Mouse (Mus musculus): ENCODE measurements at regions not wholly inside any gene's neighbourhood (a gene's known extent, or its start where the extent isn't known, plus 50 kb on each side); places are given as distances from the start of the nearest gene placed in this dataset.
A peak's percentile ranks its signal among the peaks of the same experiment; 100 is the strongest.

GRCm38 (mm10) chr10:117579210-117579609 lies 50.1 kb upstream of the Cpm start:
- DNase-seq, result no peak

DNA sequence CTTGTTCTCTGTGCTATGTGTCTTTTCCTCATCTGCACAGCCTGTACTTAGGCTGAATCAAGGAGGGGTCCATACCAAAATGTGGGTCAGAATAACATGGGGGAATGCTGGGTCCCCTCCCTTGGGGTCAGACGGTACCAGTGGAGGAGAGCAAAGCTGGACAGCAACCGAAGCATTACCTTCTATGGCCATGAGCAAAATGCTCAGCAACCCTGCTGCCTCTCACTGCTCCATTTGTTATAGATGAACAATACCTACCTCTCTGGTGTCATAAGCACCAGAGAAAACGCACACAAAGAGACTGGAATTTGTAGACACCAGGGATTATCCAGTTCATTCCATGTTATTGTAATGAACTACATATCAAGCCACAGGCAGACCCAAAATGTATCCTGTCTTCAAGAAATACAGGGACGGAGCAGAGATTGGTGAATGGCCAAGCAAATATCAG lies 50.6 kb upstream of the Cpm start:
- no peak for DNase-seq

DNA sequence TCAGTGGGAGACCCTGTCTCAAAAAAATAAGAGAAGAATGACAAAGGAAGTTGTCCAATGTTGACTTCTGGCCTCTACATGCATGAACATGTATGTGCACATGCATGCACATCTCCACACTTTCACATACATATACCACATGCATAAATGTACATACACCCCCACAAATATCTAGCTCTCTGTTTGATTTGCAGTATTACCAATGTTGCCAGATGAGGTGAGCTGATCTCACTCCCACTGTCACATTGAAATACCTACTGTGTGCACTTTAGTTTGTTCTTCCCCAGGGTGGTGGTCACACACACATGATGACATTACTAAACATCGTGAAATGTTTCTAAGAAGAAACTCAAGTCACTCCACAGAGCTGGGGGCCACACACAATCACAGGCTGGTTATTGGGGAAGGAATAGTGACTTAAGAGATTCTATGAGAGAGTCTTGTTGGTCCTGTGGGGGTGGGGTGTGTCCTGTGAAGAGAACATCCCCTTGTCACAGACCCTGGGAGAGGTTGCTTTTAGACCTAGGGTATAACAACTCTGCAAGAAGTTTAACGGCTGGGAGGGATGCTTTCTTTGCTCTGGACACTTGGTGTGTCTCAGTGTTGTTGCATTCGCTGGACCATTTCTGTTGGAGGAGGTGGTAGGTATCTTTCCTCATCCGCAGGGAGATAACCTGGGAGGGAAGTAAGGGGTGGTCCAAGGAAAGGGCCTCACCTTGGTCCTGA lies 51.2 kb upstream of the Cpm start:
- DNase-seq, result no peak

DNA sequence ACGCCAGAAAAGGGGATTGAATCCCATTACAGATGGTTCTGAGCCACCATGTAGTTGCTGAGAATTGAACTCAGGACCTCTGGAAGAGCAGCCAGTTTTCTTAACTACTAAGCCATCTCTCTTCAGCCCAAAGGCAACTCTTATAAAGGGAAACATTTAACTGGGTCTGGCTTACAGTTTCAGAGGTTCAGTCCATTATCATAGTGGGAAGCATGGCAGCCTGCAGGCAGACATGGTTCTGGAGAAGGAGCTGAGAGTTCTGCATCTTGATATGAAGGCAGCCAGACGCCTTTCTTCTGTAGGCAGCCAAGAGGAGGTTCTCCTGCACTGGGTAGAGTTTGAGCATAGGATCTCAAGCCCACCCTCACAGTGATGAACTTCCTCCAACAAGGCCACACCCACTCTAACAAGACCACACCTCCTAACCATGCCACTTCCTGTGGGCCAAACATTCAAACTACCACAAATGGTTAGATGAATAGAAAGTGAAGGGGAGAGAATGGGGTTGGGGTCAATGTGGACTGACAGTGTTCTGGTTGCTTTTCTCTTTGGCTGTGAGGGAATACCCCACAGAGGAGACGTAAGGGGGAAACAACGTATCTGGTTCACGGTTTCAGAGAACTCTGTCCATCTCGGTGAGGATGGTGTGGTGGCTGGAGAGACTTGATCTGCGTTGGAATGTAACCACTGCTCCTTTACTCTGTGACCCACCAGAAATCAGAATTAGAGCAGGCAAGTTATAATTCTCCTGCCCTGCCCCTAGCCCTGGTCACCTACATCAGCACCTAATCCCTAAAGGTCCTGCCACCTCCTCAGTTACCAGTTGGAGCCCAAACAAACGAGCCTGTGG lies 52.2 kb upstream of the Cpm start:
- DNase-seq, result no peak

DNA sequence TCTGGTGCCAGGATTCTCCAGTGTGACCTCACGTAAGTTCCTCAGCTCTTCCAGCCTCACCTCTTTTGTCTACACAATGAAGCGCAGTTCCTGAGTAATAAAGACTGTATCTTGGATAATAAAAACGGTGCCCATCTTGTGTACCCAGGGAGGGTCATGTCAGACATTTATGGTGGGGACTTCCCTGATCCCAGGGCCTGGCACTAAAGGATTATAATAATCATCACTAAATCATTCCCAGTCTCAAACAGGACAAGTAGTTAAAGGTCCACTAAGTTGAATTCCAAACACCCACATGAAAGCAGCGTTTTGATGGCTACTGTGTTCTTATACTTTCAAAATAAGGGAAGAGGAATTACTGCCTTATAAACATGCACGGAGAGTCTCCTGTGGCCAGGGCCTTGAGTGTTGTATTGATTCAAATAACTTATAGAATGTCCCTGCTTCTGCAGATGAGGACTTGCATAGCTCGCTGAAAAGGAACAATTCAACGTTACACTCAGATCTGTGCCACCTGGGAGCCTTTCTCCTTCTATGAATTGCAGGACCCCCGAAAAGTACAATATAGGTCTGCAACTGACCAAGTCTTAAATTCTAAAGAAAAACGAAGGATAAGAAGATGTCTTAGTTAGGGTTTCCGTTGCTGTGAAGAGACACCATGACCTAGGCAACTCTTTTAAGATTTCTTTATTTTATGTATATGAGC lies 53.0 kb upstream of the Cpm start:
- DNase-seq, result no peak

GRCm38 (mm10) chr10:117575404-117576153 lies 53.7 kb upstream of the Cpm start:
- no peak for DNase-seq

GRCm38 (mm10) chr10:117574915-117575314 lies 54.4 kb upstream of the Cpm start:
- no peak for DNase-seq

DNA sequence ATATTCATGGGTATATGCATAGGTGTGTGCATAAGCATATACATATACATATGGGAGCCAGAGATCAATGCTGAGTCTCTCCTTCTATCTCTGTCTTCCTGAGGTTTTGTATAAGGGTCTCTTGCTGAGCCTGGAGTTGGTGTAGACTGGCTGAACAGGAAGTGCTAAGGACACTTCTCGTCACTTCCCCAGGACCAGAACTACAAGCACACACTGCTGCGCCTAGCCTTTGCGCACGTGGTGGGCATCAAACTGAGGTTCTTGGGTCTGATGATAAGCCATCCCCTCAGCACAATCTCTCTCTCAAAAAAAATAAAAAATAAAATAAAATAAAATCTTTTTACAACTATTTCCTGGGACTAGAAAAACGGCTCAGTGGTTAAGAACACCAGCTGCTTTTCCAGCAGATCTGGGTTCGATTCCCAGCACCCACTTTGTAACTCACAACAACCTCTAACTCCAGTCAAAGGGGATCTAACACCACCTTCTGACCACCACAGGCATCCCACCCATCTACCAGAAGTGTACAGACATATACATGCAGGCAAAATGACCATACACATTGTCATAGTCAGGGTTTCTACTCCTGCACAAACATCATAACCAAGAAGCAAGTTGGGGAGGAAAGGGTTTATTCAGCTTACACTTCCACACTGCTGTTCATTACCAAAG lies 55.1 kb upstream of the Cpm start:
- no peak for DNase-seq

DNA sequence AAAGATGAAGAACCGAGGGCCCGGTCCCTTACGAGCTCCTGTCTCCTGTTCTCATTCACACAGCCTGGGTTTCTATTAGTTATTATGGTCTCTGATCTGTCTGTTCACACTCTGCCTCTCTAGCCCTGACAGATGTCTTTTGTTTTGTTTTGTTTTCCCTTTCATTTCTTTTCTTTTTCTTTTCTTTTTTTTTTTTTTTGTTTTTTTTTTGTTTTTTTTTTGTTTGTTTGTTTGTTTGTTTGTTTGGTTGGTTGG lies 55.8 kb upstream of the Cpm start:
- DNase-seq, result no peak

DNA sequence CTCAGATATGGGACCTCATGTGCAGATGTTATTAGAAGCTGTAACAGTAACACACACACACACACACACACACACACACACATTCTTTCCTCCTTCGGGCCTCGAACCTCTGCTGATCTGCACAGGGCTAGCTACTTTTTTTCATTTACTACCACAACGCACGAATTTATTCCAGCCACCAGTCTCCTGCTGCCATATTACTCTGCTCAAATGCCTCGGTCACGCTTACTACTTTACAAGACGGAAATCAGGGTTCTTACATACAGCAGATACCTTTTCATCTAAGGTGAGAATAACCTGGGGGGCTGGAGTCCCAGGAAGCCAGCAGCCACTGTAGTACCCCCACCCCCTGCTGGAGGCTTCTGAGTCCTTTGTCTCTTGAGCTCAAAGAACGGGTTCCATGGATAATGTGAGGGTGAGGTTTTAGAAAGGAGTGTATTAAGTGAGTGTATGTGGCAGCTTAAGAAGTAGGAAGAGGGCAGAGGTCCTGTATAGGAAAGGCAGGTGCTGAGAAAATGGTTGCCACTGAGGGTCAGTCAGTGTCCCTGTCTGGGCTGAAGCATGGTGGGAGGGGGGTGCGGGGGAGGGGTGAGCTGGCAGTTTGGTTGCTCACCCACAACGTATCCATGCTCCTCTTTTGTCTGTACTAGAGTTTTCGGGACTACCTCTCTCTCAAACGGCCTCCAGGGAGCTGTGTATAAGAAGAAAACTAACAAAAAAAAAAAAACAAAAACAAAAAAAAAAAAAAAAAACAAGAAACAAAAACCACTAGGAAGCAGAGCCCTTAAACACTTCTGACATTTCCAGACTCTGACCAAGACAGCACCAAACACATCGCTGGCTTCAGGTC lies 56.3 kb upstream of the Cpm start:
- no peak for DNase-seq

DNA sequence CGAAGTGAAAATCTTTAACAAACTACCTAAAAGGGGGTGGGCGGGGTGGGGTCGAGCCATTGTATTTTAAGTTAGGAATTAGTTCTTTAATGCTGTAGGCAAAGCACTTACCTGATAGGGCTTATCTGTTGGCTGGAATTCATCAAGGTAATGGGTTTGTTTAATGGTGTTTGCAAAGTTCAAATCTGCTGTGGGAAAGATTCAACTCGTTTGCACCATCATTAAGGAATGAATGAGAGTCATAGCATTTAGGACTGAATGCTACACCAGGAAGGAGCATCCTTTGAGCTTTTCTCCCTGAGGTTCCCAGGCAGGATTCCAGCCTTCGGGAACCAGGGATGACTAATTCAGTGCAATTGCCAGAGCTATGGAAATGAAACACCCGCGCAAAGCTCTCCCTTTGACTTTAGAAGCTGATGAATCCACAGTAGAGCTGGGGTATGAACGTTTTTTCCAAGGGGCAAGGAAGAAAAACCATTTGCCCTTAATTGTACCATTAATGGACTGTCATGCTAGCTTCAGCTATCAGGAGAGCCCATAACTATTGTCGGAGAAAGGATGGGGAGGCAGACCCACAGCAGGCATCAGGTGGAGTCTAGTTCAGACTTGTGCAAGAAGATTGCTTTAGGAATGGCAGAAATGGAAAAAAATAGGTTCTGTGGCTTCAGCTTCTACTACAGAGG lies 57.3 kb upstream of the Cpm start:
- no peak for DNase-seq

DNA sequence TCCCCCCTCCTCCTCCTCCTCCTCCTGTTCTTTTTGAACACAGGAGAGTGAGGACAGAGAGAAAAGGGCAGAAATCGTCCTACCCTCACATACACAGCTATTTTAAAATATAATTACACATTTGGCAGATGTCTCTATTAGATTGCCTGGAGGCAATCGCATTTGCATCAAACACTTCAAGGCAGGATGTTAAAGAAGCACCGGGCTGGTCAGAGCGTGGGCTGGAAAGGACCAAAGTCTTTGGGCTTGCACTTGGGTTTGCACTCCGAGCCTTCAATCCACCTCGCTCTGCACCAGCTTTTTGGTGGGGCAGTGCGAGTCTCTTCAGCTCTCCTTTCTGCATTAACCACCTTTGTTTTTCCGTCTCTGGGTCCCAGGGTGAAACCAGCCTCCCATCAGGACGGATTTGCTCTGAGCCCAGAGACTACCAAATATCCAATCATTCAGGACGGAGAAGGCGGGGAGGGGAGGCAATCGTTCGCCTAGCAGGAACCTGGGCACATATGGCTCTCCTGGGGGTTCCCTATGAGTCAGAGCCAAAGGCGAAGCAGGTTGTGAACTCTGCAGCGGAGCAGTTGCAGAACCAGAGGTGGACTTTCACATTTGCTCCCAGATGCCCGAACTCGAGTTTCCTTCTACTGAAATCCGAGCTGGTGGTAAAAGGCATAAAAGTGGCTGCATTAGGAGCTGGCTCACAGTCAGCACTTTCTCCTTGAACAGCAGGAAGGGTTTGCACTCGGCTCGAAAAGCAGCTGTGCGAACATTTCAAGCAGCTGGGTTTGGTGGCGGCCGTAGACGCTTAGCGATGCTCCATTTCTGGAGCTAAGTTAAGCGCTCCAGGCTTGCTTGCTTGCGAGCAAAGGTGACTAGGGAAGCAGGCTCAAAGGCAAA lies 58.1 kb upstream of the Cpm start:
- DNase-seq, result peak; percentile 5

DNA sequence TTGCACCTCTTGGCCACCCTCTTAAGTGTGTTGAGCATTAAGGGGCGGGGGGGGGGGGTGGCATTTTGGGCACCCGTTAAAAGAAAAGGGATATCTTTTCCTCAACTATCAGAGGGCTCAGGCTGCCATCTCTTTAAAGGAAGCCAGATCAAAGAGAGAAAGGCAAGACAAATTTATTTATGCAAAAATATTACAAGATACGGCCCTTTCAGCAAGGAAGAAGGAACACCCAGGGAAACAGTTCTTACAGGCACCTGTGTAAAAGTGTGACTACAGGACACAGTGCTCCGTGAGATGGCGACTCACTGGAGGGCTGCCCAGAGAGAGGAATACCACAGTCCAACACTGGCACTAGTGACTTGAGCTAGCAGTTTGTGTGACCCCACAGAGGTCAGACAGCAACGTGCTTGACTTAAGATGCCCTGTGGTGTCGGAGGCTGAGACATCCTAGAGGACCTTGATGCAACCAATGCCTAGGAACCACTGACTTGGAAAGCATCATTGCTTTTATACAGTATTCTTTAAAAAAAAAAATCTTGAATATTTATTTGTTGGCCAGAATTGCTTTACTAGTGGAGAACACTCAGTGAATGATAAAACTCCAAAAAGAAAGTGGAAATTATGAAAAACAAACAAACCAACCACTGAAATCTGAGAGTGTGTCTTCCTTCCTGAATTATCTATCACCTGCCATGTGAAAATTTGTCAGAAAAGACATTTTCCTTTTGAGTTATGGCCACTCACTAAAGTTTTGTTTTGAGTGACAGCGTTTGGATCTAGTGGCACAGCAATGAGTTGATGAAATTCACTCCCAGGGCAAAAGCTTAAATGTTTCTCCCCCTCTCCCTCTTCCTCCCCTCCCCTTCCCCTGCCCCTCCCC lies 59.0 kb upstream of the Cpm start:
- no peak for DNase-seq

DNA sequence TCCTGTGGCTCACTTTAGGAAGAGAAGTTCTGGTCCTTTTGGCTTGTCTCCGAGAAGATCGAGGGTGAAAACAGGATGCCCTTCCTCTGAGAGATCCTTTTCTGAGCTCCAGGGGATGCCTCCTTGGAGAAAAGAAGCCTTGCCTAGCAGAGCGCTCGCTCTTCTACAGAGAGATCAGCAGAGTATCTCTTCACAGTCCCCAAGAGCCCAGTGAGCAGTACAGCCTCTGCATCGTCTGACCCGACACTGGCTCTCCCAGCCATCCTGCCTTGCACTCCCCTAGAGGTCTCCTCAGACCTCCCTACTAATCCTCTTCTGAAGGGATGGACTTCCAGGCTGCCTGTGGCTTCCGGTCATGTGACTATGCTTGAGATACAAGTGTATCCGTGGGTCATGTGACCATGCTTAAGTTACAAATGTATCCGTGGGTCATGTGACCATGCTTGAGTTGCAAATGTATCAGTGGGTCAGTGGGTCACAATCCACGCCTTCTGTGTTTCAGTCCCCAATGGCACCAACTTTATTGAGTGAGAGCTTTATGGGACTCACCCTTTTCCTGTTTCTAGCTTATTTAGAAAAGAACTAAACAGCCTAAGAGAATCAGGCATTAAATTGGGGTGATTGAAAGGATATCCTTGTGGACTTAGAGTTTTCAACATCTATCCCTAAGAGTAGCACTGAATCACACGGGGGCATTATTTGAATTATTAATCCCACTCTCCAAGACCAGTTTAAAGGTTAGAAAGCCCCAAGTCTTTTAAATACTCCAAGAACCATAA lies 59.8 kb upstream of the Cpm start:
- DNase-seq, result no peak

GRCm38 (mm10) chr10:117568472-117569300 lies 60.6 kb upstream of the Cpm start:
- no peak for DNase-seq

DNA sequence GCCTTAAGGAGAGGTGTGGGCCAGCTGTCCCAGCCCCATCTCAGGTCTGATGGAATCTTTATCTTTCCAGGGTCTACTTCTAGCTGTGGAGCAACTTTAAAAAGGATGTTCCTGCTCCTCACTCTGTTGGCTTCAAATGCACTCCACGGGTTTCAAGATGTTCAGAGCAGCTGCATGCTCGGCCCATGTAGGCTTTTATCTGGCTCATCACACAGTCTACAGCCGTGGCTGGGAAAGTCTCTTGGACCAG lies 61.2 kb upstream of the Cpm start:
- no peak for DNase-seq
